Mouse (Mus musculus) layer of hippocampus, adult 2 months (tissue): ENCODE results near the gene Ctbp1. TPM values are rescaled to one million over a fixed set of nuclear protein-coding genes. Genes with fewer than 3 reads are reported as not detected.

Experiments
- DNase-seq, 2 experiments: peaks; one replicate each; pipeline ENCODE4 v3.0.0; 2022; ENCODE audit warnings: low spot score in 2 of 2
- H3K27ac ChIP-seq: fragments of 200-600 bp; 2 replicates; pipeline ENCODE4 v1.8.1; 2022
- H3K4me3 ChIP-seq: fragments of 200-600 bp; 2 replicates; pipeline ENCODE4 v1.8.1; 2022; ENCODE audit warnings: mild to moderate bottlenecking
- CTCF ChIP-seq: fragments of 200-600 bp; conservative IDR thresholded peaks from 2 replicates; pipeline ENCODE4 v1.8.1; 2022; ENCODE audit warnings: antibody characterized with exemption, mild to moderate bottlenecking, moderate library complexity
- long read RNA-seq, 2 experiments: library from polyadenylated mRNA; stranded (forward); transcript quantifications; one replicate each; pipeline ENCODE4 v2.0.0; 2021; ENCODE audit warnings: borderline mapping rate in 2 of 2
- total RNA-seq, 2 experiments: library from RNA; stranded (reverse); gene quantifications; 2 replicates each; pipeline ENCODE4 v1.2.3; 2021

Gene Ctbp1
- total RNA-seq, result 100 to 1,000 TPM; 285 to 286 TPM
- long read RNA-seq, experiment 1, transcript Ctbp1-211 (10 exons, 2,436 nt), result minor isoform, 48 of 367 reads
- long read RNA-seq, experiment 1, transcript Ctbp1-201 (9 exons, 2,279 nt), result major isoform, 61 of 367 reads
- long read RNA-seq, experiment 1, partial matches to known transcripts, result 11 of 367 reads
- long read RNA-seq, experiment 1, other reads (novel, unspliced or antisense), result 246 of 367 reads
- long read RNA-seq, experiment 2, transcript Ctbp1-201 (9 exons, 2,279 nt), result major isoform, 75 of 531 reads
- long read RNA-seq, experiment 2, transcript Ctbp1-211 (10 exons, 2,436 nt), result minor isoform, 64 of 531 reads
- long read RNA-seq, experiment 2, partial matches to known transcripts, result 14 of 531 reads
- long read RNA-seq, experiment 2, other reads (novel, unspliced or antisense), result 377 of 531 reads

DNA sequence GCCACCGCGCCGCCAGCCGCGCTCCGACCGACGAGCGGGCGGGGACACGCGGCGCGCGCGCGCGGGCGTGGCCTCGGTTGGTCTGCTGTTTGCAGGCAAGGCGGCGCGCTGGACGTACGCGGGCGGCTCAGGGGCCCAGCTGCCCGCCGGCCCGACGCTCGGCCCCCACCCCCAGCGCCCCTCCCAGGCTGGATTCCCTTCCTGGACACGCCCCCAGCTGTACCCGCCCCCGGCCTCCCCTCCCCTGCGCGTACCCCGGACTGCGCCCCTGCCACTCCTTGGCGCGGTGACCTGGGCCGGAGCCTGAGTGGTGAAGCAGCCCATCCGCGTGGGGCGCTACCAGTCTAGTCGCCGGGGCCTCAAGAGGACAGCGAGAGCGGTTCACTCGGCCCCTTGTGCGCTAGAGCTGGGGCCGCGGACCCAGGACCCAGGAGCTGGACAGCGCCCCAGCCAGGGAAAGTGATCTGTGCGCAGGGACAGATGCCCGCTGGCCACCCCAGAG lies at the start of gene Ctbp1:
TSS of gene Ctbp1 (minus strand) at position 42 of the 502 bp plus-strand sequence.
- Histone ChIP-seq H3K27ac (peak within 1 kb of the TSS; percentile 98), H3K4me3 (peak within 1 kb of the TSS; percentile 98)
- TF ChIP-seq CTCF, result peak; percentile 65
- peak; percentile 86 to 87 for DNase-seq

DNA sequence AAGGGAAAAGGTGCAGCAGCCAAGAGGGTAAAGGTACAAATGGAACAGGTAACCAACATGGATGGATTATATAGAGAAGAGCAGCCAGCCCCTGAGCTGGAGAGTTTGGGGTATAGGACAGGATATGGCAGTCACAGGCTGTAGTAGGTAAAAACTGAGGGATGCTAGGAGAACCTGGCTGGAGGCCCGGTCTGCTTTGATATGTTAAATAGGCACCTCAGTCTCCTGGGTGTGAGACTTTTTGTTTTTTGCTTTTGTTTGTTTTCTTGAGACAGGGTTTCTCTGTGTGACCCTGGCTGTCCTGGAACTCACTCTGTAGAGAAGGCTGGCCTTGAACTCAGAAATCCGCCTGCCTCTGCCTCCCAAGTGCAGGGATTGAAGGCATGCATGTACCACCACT lies 49.7 kb upstream of the Ctbp1 start:
- Histone ChIP-seq H3K4me3 (no peak overlapping the region), H3K27ac (no peak overlapping the region)
- TF ChIP-seq CTCF, result no peak
- DNase-seq, result no peak

DNA sequence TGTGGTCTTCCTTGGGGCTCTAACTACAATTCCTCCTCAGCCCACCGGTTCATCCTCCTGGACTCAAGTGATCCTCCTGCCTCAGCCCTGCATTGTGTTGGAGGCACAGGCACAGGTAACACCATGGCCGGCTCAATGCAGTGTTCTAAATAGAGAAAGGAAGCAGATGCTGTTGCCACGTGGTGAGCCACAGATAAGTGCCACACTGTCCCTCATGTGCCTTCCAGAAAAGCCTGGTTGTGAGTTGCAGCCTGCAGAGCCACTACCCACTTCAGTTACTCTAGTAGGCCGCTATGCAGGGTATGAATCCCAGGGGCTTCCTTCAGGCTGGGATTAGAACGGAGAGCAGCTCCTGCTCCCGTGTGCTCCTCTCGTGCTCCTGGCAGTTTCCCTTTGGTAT lies 37.4 kb upstream of the Ctbp1 start:
- no peak for TF ChIP-seq CTCF
- Histone ChIP-seq H3K4me3 (no peak overlapping the region), H3K27ac (no peak overlapping the region)
- DNase-seq, result no peak

DNA sequence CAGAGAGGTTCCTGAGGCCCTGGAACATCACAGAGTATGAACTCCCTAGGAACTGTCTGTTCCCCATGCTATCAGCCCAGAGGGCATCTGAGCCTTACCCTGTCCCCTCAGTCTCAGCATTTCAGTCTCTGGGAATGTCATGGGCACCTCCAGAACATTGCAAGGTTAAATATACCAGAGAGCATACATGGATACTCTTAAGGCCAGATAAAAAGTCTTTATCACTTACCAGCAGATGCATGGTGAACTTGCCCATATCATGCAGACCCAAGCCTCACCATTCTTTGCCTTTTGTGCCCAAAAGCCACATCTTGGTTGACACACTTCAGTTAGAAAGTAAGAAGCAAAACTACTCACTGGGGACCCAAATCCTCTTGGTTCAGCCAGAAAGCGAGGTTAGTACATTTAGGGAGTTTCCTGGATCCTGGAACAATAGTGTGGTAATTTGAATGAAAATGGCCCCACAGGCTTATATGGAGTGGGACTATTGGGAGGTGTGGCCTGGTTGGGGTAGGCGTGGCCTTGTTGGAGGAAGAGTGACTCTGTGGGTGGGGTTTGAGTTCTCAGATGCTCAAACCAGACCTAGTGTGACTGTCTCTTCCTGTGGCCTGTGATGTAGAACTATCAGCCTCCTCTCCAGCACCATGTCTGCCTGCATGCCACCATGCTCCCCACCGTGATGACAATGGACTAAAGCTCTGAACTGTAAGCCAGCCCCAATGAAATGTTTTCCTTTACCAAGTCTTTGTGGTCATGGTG lies 36.1 kb upstream of the Ctbp1 start:
- H3K27ac ChIP-seq, result no peak overlapping the region
- no peak for TF ChIP-seq CTCF
- no peak for DNase-seq
- no peak overlapping the region for H3K4me3 ChIP-seq

DNA sequence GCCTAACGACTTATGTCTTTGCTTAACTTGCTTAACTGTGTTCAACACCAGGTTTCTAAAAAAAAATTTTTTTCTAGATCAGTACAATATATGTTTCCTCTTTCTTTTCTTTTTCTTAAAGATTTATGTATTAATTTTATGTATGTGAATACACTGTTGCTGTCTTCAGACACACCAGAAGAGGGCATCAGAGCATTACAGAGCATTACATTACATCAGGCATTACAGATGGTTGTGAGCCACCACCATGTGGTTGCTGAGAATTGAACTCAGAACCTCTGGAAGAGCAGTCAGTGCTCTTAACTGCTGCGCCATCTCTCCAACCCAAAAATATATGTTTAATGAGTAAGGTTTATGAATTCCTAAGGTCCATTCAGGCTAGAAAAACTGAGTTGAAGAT lies 27.0 kb upstream of the Ctbp1 start:
- TF ChIP-seq CTCF, result peak; percentile 63
- no peak overlapping the region for H3K27ac ChIP-seq
- no peak for DNase-seq
- H3K4me3 ChIP-seq, result no peak overlapping the region

DNA sequence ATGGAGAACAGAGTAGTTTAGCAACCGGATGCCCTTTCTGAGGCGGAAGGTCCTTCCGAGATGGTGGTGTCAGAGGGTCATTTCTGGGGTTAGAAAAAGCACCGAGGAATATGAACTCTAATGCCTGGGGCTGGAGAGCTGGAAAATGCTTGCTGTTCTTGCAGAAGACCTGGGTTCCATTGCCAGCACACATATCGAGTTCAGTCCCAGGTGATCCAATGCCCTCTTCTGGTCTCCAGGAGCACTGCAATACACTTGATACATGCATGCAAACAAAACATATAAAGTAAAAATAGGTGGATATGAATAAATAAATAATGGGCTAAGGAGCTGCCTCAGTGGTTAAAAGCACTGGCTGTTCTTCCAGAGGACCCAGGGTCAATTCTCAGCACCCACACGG lies 22.4 kb upstream of the Ctbp1 start:
- TF ChIP-seq CTCF, result peak; percentile 71
- no peak for DNase-seq
- H3K4me3 ChIP-seq, result no peak overlapping the region
- H3K27ac ChIP-seq, result no peak overlapping the region

DNA sequence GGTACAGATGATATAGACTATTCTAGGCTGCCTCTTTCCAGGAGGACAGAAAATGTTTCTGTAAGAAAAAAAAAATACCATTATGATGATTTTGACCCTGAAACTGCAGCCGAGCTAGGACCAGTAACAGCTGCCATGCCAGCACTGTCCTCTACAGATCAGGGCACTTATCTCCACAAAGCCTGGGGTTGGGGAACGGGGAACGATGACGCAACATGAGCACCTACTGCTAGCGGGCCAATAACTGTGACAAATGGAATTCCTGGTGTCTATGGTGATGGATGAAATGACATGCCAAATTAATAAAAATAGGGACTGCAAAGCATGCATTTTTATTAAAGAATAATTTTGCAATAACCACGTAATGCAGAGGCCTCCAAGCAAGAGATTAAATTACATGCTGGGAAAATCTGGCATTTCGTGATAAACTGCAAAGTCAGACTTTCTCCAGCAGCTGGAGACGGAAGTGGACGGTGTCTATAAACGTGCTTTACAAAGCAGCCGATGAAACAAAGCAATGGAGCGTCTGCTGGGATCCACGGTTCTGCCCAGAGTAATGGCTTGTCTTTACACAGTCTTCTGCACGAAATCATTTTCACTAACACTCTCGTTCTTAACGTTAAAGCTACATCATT lies 19.1 kb upstream of the Ctbp1 start:
- Histone ChIP-seq H3K4me3 (no peak overlapping the region), H3K27ac (no peak overlapping the region)
- DNase-seq, result no peak
- TF ChIP-seq CTCF, result no peak

DNA sequence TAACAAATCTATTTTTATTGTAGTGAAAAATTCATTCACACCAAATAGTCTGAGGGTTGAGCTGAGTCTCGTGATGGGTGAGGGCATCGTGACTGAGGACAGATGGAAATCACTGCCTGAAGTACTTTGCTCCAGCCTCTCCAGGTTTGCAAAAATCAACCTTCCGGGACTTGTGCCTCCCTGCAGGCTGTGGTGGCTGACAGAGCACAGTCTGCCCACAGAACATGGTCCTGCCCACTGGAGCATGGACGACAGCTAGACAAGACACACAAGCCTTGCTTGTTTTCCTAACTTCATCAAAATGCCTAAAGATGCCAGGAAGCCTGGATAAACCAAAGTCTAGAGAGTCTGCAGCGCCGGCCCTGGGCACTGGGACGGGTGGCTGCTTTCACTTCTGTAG lies 9.2 kb upstream of the Ctbp1 start:
- TF ChIP-seq CTCF, result no peak
- DNase-seq, result no peak
- no peak overlapping the region for H3K4me3 ChIP-seq
- no peak overlapping the region for H3K27ac ChIP-seq

DNA sequence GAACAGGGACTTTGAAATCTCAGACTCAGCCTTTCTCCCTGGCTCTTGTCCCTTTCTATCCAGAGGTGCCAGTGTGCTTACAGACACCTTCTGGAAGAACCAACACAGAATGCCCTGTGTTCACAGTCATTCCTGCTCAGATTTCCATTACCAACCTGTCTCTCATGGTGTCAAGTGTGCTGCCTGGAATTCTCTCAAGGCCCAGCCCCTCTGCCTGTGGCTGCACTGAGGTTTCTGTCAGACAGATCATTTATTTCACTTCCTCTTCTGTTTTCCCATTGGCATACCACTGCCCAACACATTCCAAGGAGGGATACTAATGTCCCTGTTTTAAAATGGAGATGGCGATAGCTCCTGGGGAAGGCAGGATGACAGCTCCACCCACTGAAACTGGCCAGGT lies 6.6 kb upstream of the Ctbp1 start:
- DNase-seq, result no peak
- Histone ChIP-seq H3K4me3 (no peak overlapping the region), H3K27ac (no peak overlapping the region)
- no peak for TF ChIP-seq CTCF

DNA sequence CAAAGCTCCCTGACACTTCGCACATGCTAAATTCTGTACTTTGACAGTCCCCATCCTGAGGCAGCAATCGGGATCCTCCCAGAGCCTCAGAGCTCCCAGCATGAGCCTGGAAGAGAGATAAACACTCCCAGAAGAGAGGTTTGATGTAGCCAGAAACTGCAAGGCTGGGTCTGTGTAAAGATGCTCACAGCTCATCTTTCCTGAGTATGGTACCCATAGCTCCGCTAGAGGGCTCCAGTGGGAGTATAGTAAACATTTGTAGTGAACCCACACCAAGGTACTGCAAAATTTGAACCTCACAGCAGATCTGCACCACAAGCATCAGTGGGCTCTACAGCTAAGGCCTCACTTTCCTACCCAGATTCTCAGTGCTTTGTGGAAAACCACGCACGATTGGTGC lies 4.2 kb upstream of the Ctbp1 start:
- Histone ChIP-seq H3K27ac (no peak overlapping the region), H3K4me3 (no peak overlapping the region)
- DNase-seq, result peak in 1 of 2 experiments; percentile 35
- TF ChIP-seq CTCF, result peak; percentile 83

DNA sequence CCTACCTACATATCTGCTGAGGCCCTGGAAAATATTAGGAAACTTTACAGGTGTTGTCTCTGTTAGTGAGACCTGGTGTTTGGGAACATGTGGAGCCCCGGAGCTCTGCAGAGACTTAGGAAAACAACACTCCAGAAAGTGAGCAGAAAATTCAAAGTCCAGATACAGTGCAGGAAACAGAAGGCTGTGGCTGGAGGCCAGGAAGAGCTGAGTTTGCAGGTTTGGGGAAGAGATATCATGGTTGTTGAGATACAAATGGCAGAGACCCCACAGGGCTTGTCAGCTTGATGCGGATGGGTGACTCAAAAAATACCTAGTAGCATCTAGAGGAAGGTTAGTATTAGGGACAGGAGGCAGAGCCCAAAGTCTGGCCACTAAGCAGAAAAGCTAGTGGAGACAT lies 2.5 kb upstream of the Ctbp1 start:
- Histone ChIP-seq H3K27ac (no peak overlapping the region), H3K4me3 (no peak overlapping the region)
- DNase-seq, result no peak
- no peak for TF ChIP-seq CTCF

DNA sequence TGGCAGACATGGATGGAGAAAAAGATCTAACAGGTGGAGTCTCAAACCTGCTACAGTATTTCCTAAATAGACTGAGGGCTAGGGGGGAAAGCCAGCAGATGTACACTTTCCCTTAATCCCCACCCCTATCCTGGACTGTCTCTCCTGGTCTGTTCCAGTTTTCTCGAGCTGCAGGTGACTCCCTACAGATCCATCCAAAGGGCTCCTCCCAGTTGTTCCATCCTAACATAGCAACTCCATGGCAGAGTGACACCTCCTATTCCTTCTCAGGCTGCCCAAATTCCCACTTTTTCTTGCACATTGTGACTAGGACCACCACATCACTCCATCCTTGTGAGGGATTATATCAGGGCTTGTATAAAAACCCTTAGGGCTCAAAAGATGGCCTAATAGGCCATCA lies 960 bp upstream of the Ctbp1 start:
- no peak for DNase-seq
- peak overlapping the region; percentile 98 for H3K27ac ChIP-seq
- no peak for TF ChIP-seq CTCF
- H3K4me3 ChIP-seq, result peak overlapping the region; percentile 98
